Mouse (Mus musculus) stomach, postnatal 0 days (tissue): ENCODE results near the gene Klrb1f.

Experiments
- CTCF ChIP-seq: IDR thresholded peaks from 2 replicates; pipeline ENCODE4 v1.5.1; 2016; ENCODE audit warnings: antibody characterized with exemption, low read depth, mild to moderate bottlenecking, moderate library complexity
- EP300 ChIP-seq: optimal IDR thresholded peaks from 2 replicates; pipeline ENCODE3; 2016; ENCODE audit warnings: antibody characterized with exemption

- no peak for TF ChIP-seq CTCF
- no peak for TF ChIP-seq EP300
These were observed 39.4 kb downstream of the Klrb1f start for GRCm38 (mm10) chr6:129085098-129085497.
